Mouse (Mus musculus): ENCODE measurements around the gene Mettl13. TPM values are rescaled to one million over a fixed set of nuclear protein-coding genes. Genes with fewer than 3 reads are reported as not detected.

Gene Mettl13
- polyA plus RNA-seq, 2 experiments: 4.2 to 4.9 TPM

GRCm38 (mm10) chr1:162570260-162570748 is 22.0 kb upstream of the Mettl13 start, which contains the start of gene Vamp4:
Vamp4 (plus strand) TSS chr1:162570515.
- Histone ChIP-seq H3K36me3 (replicated peaks; ENCODE audit: control insufficient read depth, insufficient read depth, low read depth) (no peaks in the 10 kb centered on the region; the same call in 1 of the 2 replicates), H3K4me1 (replicated peaks; ENCODE audit: control insufficient read depth in 2 of 2, insufficient read depth in 2 of 2, low read length in 1 of 2) (peaks cover 0 to 4% of the 10 kb centered on the region in 2 experiments; a peak in 3 of 4 replicates), H3K9me3 (ENCODE audit: control insufficient read depth, low read length) (no peaks in the 10 kb centered on the region; the same call in 1 of the 2 replicates), H3K4me3 (ENCODE audit: insufficient read depth in 1 of 2, low read depth in 2 of 2, low read length in 2 of 2) (peak within 1 kb of the TSS; percentile 77 to 92), H3K9ac (replicated peaks) (peak within 1 kb of the TSS; percentile 74), H3K4me2 (ENCODE audit: low read depth) (peak within 1 kb of the TSS; percentile 82), H3K27me3 (ENCODE audit: control insufficient read depth, insufficient read depth, low read length) (no peaks in the 10 kb centered on the region), H3K27ac (no peak within 1 kb of the TSS)
- DNase-seq (ENCODE audit: low read depth in 3 of 3, low spot score in 3 of 3) (peak; percentile 76 to 77 (median 77)), ATAC-seq (ENCODE audit: insufficient read depth) (peak; percentile 98)
- no peak for TF ChIP-seq EP300 (IDR thresholded peaks at IDR 0.05; ENCODE audit: low read depth)
- peak; percentile 79 for TF ChIP-seq CTCF (IDR thresholded peaks at IDR 0.05; ENCODE audit: low read depth)
- WGBS (ENCODE audit: insufficient replicate concordance): under 1% methylated on average over 43 of the region's 43 CpGs

- 59% methylated on average over 3 of the region's 3 CpGs for WGBS (ENCODE audit: insufficient replicate concordance)
- H3K36me3 ChIP-seq (replicated peaks; ENCODE audit: control insufficient read depth, insufficient read depth, low read depth): no peaks in the 10 kb centered on the region
- H3K4me2 ChIP-seq (ENCODE audit: low read depth): no peak overlapping the region
- no peaks in the 10 kb centered on the region for H3K9me3 ChIP-seq (ENCODE audit: control insufficient read depth, low read length)
- H3K27ac ChIP-seq: no peak overlapping the region
- TF ChIP-seq EP300 (IDR thresholded peaks at IDR 0.05; ENCODE audit: low read depth) (no peak), CTCF (IDR thresholded peaks at IDR 0.05; ENCODE audit: low read depth) (no peak)
- no peak for DNase-seq (ENCODE audit: low read depth in 3 of 3, low spot score in 3 of 3)
- peaks cover 4% of the 10 kb centered on the region; the same call in 1 of the 2 replicates for H3K27me3 ChIP-seq (ENCODE audit: control insufficient read depth, insufficient read depth, low read length)
- H3K9ac ChIP-seq (replicated peaks): no peak overlapping the region
- no peak overlapping the region for H3K4me3 ChIP-seq (ENCODE audit: insufficient read depth in 1 of 2, low read depth in 2 of 2, low read length in 2 of 2)
- no peak for ATAC-seq (ENCODE audit: insufficient read depth)
- peaks cover 0 to 4% of the 10 kb centered on the region in 2 experiments; a peak in 3 of 4 replicates for H3K4me1 ChIP-seq (replicated peaks; ENCODE audit: control insufficient read depth in 2 of 2, insufficient read depth in 2 of 2, low read length in 1 of 2)
Observed at GRCm38 (mm10) chr1:162567351-162567750, 19.0 kb upstream of the Mettl13 start.

GRCm38 (mm10) chr1:162564992-162565391 is 16.6 kb upstream of the Mettl13 start:
- DNase-seq (ENCODE audit: low read depth in 3 of 3, low spot score in 3 of 3) (no peak), ATAC-seq (ENCODE audit: insufficient read depth) (no peak)
- no peaks in the 10 kb centered on the region for H3K36me3 ChIP-seq (replicated peaks; ENCODE audit: control insufficient read depth, insufficient read depth, low read depth)
- H3K9me3 ChIP-seq (ENCODE audit: control insufficient read depth, low read length): no peaks in the 10 kb centered on the region
- WGBS (ENCODE audit: insufficient replicate concordance): 30% methylated on average over 3 of the region's 3 CpGs
- H3K4me2 ChIP-seq (ENCODE audit: low read depth): no peak overlapping the region
- H3K4me1 ChIP-seq (replicated peaks; ENCODE audit: control insufficient read depth in 2 of 2, insufficient read depth in 2 of 2, low read length in 1 of 2): peaks cover 0 to 4% of the 10 kb centered on the region in 2 experiments; a peak in 3 of 4 replicates
- no peak overlapping the region for H3K4me3 ChIP-seq (ENCODE audit: insufficient read depth in 1 of 2, low read depth in 2 of 2, low read length in 2 of 2)
- H3K27ac ChIP-seq: no peak overlapping the region
- H3K27me3 ChIP-seq (ENCODE audit: control insufficient read depth, insufficient read depth, low read length): peaks cover 4% of the 10 kb centered on the region; the same call in 1 of the 2 replicates
- TF ChIP-seq CTCF (IDR thresholded peaks at IDR 0.05; ENCODE audit: low read depth) (no peak), EP300 (IDR thresholded peaks at IDR 0.05; ENCODE audit: low read depth) (no peak)
- no peak overlapping the region for H3K9ac ChIP-seq (replicated peaks)

GRCm38 (mm10) chr1:162563236-162563635 is 14.9 kb upstream of the Mettl13 start:
- no peaks in the 10 kb centered on the region for H3K36me3 ChIP-seq (replicated peaks; ENCODE audit: control insufficient read depth, insufficient read depth, low read depth)
- H3K4me2 ChIP-seq (ENCODE audit: low read depth): no peak overlapping the region
- ATAC-seq (ENCODE audit: insufficient read depth) (no peak), DNase-seq (ENCODE audit: low read depth in 3 of 3, low spot score in 3 of 3) (no peak)
- H3K4me3 ChIP-seq (ENCODE audit: insufficient read depth in 1 of 2, low read depth in 2 of 2, low read length in 2 of 2): no peak overlapping the region
- no peaks in the 10 kb centered on the region for H3K4me1 ChIP-seq (replicated peaks; ENCODE audit: control insufficient read depth in 2 of 2, insufficient read depth in 2 of 2, low read length in 1 of 2)
- H3K27ac ChIP-seq: no peak overlapping the region
- H3K9ac ChIP-seq (replicated peaks): no peak overlapping the region
- no peak for TF ChIP-seq EP300 (IDR thresholded peaks at IDR 0.05; ENCODE audit: low read depth)
- H3K27me3 ChIP-seq (ENCODE audit: control insufficient read depth, insufficient read depth, low read length): peaks cover 4% of the 10 kb centered on the region; the same call in 1 of the 2 replicates
- 15% methylated on average over 1 of the region's 1 CpGs for WGBS (ENCODE audit: insufficient replicate concordance)
- no peaks in the 10 kb centered on the region for H3K9me3 ChIP-seq (ENCODE audit: control insufficient read depth, low read length)

GRCm38 (mm10) chr1:162554193-162554592 is 5.8 kb upstream of the Mettl13 start:
- Histone ChIP-seq H3K9ac (replicated peaks) (no peak overlapping the region), H3K4me2 (ENCODE audit: low read depth) (no peak overlapping the region), H3K9me3 (ENCODE audit: control insufficient read depth, low read length) (no peaks in the 10 kb centered on the region), H3K27me3 (ENCODE audit: control insufficient read depth, insufficient read depth, low read length) (no peaks in the 10 kb centered on the region), H3K4me1 (replicated peaks; ENCODE audit: control insufficient read depth in 2 of 2, insufficient read depth in 2 of 2, low read length in 1 of 2) (peaks cover 1 to 6% of the 10 kb centered on the region in 2 experiments; a peak in 2 of 4 replicates), H3K27ac (no peak overlapping the region), H3K4me3 (ENCODE audit: insufficient read depth in 1 of 2, low read depth in 2 of 2, low read length in 2 of 2) (no peak overlapping the region), H3K36me3 (replicated peaks; ENCODE audit: control insufficient read depth, insufficient read depth, low read depth) (no peaks in the 10 kb centered on the region)
- no peak for DNase-seq (ENCODE audit: low read depth in 3 of 3, low spot score in 3 of 3)
- WGBS (ENCODE audit: insufficient replicate concordance): 75% methylated on average over 3 of the region's 3 CpGs
- TF ChIP-seq CTCF (IDR thresholded peaks at IDR 0.05; ENCODE audit: low read depth): no peak
- TF ChIP-seq EP300 (IDR thresholded peaks at IDR 0.05; ENCODE audit: low read depth): no peak
- no peak for ATAC-seq (ENCODE audit: insufficient read depth)
